Mouse (Mus musculus): ENCODE data around the gene Fyb. TPM values are rescaled to one million over a fixed set of nuclear protein-coding genes. Genes with fewer than 3 reads are reported as not detected.
"Not testable (repeated sequence)": the region's sequence is repeated elsewhere in the genome, so short reads cannot be mapped to it uniquely, and the experiment has no call there.

The Fyb gene
- total RNA-seq, 2 experiments from 2014 or later, result 22.6 to 32.0 TPM

DNA sequence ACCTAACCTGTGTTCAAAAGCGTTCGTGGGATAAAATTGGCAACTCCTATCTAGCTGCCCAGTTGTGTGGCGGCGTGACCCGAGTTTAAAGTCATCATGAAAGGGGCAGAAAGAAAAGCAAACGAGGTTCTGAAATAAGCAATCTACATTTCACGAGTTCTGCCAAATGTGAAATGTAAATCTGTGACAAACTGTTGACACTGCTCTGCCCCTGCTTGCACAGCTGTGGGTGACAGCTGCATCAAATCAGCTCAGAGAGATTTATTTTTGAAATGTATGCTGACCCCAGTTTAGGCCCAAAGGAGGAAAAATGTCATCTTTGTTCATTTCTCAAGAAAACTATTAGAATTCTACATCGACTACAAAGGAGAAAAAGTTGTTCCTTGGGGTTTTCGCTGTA is 36.5 kb downstream of the Fyb start:
- no peak for ATAC-seq (replicated peaks; ENCODE audit: poor library complexity, severe bottlenecking)

DNA sequence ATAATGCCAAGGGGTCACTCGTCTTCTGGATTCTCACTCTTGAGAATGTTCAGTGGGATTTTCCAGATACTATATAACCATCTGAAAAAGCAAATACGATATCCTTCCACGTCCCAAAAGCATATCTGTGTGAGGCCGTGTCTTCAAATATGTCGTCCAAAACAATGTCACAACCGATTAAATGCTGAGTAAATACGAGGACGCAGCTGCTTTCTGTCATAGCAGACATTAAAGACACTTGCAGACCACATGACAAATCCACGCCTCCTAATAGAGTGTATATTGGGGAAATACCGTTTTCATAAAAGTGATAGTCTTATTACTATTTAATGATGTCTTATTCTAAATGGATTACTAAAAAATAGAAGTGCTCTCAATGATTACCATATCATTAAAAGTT is 38.0 kb downstream of the Fyb start:
- ATAC-seq (replicated peaks; ENCODE audit: poor library complexity, severe bottlenecking), result no peak

DNA sequence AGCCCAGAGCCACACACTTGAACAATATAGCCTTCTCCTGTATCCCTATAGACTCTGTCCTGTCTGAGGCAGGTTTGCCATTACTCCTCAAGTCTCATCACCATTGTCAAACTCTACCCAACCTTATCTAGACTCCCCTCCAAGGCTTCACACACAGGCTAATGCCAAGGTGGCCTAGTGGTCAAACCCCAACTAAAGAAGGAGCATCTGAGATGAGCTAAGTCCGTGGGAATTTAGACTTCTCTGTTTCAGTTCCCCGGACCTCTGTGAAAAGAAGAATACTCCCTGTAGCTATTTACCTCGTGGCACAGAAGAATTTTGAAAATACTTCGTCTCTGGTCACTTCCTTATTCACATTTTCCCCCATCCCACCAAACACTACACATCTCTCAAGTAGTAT is 39.5 kb downstream of the Fyb start:
- peak; percentile 40 for ATAC-seq (replicated peaks; ENCODE audit: poor library complexity, severe bottlenecking)

DNA sequence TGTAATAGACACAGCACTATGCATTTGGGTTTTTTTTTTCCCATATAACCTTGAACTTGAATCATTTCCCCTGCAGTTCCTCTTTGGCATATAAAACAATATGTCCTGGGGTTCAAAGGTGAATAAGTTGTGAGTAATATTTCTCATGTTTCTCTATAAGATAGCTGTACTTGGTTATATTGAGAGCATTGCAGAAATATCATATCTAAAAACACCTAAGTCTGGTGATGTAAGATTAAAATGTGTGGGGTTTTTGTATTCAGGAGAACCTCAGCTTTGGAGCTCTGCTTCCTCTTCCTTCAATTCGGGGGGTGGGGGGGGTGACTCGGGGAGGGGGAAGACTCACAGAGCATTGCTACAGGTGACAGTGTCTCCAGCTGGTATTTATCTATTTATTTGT is 40.0 kb downstream of the Fyb start:
- ATAC-seq (replicated peaks; ENCODE audit: poor library complexity, severe bottlenecking), result no peak

DNA sequence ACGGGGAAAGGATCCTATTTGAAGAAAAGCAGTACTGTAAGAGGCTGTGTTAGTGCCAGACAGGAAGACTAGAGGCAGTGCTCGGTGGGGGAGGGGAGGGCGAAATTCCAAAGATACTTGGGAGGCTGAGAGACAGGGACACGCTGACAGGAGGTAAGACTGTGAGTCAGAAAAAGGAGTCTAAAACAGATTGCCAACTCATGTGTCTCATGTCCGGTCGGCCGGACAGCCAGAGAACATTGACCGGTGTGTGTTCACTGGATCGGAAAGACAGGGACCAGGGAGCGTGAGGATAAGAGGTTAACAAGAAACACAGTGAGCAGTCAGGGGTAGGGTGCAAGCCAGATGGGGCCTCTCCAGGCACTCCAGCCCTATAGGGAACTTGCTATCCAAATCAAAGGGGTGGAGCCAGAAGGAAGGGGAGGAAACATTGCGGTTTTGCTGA is 42.3 kb downstream of the Fyb start:
- peak; percentile 67 for ATAC-seq (replicated peaks; ENCODE audit: poor library complexity, severe bottlenecking)

- no peak for ATAC-seq (replicated peaks; ENCODE audit: poor library complexity, severe bottlenecking)
These were observed 43.2 kb downstream of the Fyb start for GRCm38 (mm10) chr15:6565873-6566272.

DNA sequence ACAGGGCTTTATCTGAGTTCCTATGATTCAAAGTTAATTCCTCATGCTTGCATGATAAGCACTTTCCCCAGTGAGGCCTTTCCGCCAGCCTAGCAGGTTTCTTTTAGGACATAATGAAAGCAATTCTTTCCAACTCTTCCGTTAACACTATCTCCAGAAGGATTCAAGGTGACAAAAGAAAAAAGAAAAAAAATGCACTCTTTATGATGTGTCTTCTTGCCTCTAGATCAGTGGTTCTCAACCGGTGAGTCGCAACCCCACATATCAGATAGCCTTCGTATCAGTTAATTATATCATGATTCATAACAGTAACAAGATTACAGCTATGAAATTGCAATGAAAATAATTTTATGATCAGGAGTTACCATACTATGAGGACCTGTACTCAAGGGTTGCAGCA is 45.3 kb downstream of the Fyb start:
- no peak for ATAC-seq (replicated peaks; ENCODE audit: poor library complexity, severe bottlenecking)

DNA sequence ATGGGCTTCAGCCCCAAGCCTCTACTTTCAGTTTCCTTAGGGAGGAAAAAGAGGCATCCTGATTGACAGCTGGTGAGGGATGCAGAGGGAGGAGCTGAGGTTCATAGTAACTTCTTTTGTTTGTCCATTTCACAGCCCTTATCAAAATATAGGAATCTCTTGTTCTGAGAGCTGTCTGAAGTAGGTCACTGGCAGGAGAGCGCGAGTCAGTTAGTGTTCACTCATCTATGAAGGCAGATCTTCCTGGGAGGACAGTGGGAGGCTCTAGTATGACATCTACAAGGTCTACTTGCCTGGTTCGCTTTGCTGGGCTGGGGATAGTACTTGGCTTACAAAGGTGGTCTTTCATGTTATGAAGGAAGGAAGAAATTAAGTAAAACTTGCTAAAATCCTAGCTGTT is 46.0 kb downstream of the Fyb start:
- no peak for ATAC-seq (replicated peaks; ENCODE audit: poor library complexity, severe bottlenecking)

GRCm38 (mm10) chr15:6569074-6569473 is 46.4 kb downstream of the Fyb start:
- ATAC-seq (replicated peaks; ENCODE audit: poor library complexity, severe bottlenecking), result peak; percentile 82

GRCm38 (mm10) chr15:6570164-6570861 is 47.7 kb downstream of the Fyb start:
- ATAC-seq (replicated peaks; ENCODE audit: poor library complexity, severe bottlenecking), result no peak

DNA sequence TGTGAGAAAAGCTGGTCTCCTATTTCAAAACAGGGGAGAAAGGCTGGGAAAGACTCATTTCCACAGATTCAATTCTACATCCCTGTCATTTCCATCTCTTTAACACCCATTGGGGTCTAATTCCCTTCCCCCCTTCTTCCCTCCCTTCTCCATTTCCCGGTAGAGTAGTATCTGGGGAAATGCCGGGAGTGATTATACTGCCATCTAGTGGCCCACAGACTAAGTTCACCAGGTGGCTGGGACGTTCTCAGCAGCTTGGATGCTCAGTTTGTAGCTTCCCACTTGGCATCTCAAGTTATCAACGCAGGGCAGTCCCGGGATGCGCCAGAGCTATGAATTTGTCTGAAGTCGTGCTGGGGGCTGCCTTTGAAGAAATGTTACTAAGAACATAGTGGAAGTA is 48.2 kb downstream of the Fyb start:
- ATAC-seq (replicated peaks; ENCODE audit: poor library complexity, severe bottlenecking), result 0 out of 2 replicates have a peak, but pooled peaks have one; percentile 14

DNA sequence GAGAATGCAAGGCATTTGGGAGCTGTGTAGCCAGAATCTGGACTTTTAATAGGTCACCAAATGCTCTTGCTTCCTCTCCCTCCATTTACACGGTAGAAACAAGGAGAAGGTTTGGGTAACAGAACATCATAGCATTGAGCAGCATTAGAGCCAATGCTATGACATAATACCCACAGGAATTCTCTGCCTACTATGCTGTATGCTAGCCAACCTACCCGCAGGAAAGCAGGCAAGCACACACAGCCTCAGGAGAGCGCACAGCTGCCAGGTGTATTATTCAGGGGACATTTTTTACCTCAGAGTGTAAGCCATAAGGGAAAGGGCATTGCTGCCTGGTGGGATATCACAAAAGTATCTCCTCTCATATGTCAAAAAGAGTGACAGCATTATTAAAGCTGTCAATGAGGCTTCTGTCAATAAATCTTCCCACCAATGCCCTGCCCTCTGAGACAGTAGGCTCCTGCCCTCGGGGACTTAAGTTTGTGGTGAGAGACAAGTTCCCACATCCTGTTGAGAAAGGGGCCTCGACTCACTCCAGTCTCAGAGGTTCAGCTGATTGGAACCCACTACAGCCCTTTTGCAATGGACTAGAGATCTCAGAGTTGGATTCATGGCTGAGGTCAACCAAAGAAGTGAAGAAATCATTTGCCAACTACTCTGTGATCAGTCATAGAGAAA is 51.8 kb downstream of the Fyb start:
- ATAC-seq (replicated peaks; ENCODE audit: poor library complexity, severe bottlenecking), result peak; percentile 89

- peak; percentile 47 for ATAC-seq (replicated peaks; ENCODE audit: poor library complexity, severe bottlenecking)
These were observed 55.3 kb downstream of the Fyb start for GRCm38 (mm10) chr15:6577971-6578370.

- ATAC-seq (replicated peaks; ENCODE audit: poor library complexity, severe bottlenecking), result no peak
These were observed 56.0 kb downstream of the Fyb start for GRCm38 (mm10) chr15:6578654-6579053.

DNA sequence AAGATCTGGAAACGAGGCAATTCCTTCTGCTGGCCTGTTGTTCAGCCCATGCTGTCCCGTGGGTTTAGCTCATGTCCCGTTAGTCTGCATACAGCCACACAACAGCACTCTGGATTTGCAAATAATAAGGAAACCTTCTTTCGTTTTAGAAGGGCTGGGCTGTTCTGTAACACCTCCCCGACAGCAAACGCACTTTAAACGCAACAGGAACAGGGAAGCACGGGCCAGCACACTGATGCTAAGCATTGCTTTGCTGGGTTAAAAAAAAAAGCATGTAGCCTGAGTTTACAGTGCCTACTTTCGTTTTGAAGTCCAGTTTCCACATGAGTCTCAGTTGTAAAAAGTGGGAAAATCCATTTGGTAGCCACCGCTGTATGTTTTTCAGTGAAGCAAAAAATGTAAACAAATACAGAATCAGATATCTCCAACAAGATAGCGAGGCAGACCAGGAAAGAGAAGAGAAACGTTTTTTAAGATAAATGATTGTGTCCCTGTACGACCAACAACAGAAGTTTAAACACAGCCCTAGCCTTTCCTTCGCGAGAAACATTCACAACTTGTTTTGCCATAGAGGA is 56.6 kb downstream of the Fyb start:
- ATAC-seq (replicated peaks; ENCODE audit: poor library complexity, severe bottlenecking), result peak; percentile 29

GRCm38 (mm10) chr15:6579769-6580261 is 57.2 kb downstream of the Fyb start:
- peak; percentile 72 for ATAC-seq (replicated peaks; ENCODE audit: poor library complexity, severe bottlenecking)

- no peak for ATAC-seq (replicated peaks; ENCODE audit: poor library complexity, severe bottlenecking)
These were observed 62.0 kb downstream of the Fyb start for GRCm38 (mm10) chr15:6584645-6585044.

- ATAC-seq (replicated peaks; ENCODE audit: poor library complexity, severe bottlenecking), result not testable (repeated sequence)
These were observed 63.7 kb downstream of the Fyb start for GRCm38 (mm10) chr15:6586351-6586750.

GRCm38 (mm10) chr15:6587526-6587925 is 64.9 kb downstream of the Fyb start:
- no peak for ATAC-seq (replicated peaks; ENCODE audit: poor library complexity, severe bottlenecking)

DNA sequence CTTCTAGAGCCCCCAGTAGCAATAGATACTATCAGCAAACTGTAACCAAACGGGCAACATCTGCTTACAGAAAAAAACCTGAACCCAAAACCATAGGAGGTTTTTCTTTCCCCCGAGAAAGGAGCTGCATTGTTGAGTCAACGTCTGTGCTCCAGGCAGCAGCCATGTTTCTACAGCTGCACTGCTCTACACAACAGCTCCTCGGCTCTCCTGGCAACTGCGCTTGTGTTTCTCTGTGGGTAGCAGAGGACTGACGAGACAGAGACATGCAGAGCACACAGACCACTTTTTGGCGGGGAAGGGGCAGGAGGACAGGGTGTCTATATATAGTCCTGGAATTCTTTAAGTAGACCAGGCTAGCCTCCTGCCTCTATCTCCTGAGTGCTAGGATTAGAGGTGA is 65.5 kb downstream of the Fyb start:
- ATAC-seq (replicated peaks; ENCODE audit: poor library complexity, severe bottlenecking), result no peak

GRCm38 (mm10) chr15:6590846-6591451 is 68.3 kb downstream of the Fyb start:
- peak; percentile 39; the same call in 1 of the 2 replicates for ATAC-seq (replicated peaks; ENCODE audit: poor library complexity, severe bottlenecking)

Measured in granulocyte monocyte progenitor cell, adult 5-6 weeks (primary cell).